Mouse (Mus musculus): Measurements from ENCODE around the gene Ube2l3. TPM values are rescaled to one million over a fixed set of nuclear protein-coding genes. Genes with fewer than 3 reads are reported as not detected.
A peak's percentile ranks its signal among the peaks of the same experiment; 100 is the strongest.
"Not testable (repeated sequence)": the region's sequence is repeated elsewhere in the genome, so short reads cannot be mapped to it uniquely, and the experiment has no call there.

Ube2l3 gene
- total RNA-seq, 1 experiment from 2014 or later = 99.6 TPM

GRCm38 (mm10) chr16:17175765-17176164 is 26.7 kb downstream of the Ube2l3 start:
- no peak for ATAC-seq (replicated peaks in 1 of 2; ENCODE audit: insufficient read depth in 1 of 2, low FRiP score in 2 of 2, low TSS enrichment in 1 of 2, low read depth in 1 of 2, poor library complexity in 2 of 2, severe bottlenecking in 2 of 2)

DNA sequence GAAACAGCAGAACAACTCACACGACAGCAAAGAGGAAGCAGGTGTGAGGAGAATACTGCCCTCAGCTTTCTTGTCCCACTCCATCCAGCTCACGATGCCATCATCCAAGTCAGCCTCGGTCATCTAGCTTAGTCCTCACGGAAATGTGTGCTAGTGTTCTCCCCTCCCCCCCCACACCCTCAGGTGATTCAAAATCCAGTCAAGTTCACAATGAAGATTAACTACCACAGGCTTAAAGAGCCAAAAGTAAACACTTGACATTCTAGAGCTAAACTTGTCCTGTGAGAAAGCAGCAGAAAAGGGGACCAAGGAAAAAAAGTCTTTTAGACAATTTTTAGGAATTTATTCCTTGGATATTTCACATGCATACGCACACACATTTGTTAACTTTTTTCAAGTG is 34.4 kb downstream of the Ube2l3 start:
- no peak for ATAC-seq (replicated peaks in 1 of 2; ENCODE audit: insufficient read depth in 1 of 2, low FRiP score in 2 of 2, low TSS enrichment in 1 of 2, low read depth in 1 of 2, poor library complexity in 2 of 2, severe bottlenecking in 2 of 2)

- no peak for ATAC-seq (replicated peaks in 1 of 2; ENCODE audit: insufficient read depth in 1 of 2, low FRiP score in 2 of 2, low TSS enrichment in 1 of 2, low read depth in 1 of 2, poor library complexity in 2 of 2, severe bottlenecking in 2 of 2)
These were observed 35.3 kb downstream of the Ube2l3 start for GRCm38 (mm10) chr16:17167179-17167578.

DNA sequence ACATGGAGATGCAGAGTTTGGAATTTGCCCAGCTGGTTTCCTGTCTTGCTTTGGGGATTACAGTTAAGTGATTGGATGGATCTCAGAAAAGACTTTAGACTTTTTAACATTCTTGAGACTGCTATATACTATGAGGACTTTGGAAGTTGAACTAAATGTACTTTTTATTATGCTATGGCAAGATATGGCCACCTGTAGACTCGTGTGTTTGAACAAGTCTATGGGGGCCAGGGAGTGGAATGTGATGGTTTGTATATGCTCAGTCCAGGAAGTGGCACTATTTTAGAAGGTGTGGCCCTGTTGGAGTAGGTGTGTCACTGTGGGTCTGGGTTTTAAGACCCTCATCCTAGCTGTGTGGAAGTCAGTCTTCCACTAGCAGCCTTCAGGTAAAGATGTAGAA is 37.0 kb downstream of the Ube2l3 start:
- not testable (repeated sequence) for ATAC-seq (replicated peaks in 1 of 2; ENCODE audit: insufficient read depth in 1 of 2, low FRiP score in 2 of 2, low TSS enrichment in 1 of 2, low read depth in 1 of 2, poor library complexity in 2 of 2, severe bottlenecking in 2 of 2)

- ATAC-seq (replicated peaks in 1 of 2; ENCODE audit: insufficient read depth in 1 of 2, low FRiP score in 2 of 2, low TSS enrichment in 1 of 2, low read depth in 1 of 2, poor library complexity in 2 of 2, severe bottlenecking in 2 of 2) = no peak
These were observed 48.1 kb downstream of the Ube2l3 start for GRCm38 (mm10) chr16:17154346-17154745.

GRCm38 (mm10) chr16:17151874-17152273 is 50.6 kb downstream of the Ube2l3 start:
- no peak for ATAC-seq (replicated peaks in 1 of 2; ENCODE audit: insufficient read depth in 1 of 2, low FRiP score in 2 of 2, low TSS enrichment in 1 of 2, low read depth in 1 of 2, poor library complexity in 2 of 2, severe bottlenecking in 2 of 2)

DNA sequence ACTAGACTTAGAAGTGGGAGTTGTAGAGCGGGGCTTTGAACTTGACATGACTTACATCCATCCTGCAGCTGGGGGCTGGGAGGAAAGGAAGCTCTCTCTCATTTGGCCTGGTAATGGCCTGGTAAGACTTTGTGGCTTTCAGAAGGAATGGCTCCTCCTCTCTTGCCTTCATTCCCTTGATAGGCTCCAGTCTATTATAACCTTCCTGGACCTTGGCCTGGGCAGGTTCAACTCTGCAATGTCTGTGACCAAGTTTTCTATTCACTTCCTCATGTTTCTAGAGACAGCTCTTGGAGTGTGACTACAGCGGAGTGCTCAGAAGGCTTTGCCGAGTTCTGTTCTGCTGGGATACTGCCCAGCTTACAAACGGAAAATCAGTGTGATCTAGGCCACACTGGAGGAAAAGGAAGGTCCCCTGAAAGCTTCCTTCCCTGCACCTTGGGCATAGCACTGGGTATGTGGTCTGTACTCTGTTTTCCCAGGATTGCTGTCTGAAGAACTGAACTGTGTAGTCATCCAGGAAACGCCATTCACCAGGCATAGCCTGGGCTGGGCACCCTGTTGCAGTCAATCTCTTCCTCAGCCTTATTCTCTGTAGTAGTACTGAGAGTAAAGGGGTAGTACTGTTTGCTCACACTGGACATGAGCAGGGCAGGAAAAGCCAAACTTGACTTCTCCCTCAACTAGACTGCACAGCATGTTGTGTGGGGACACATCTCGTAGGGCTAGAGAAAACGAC is 51.8 kb downstream of the Ube2l3 start:
- ATAC-seq (replicated peaks in 1 of 2; ENCODE audit: insufficient read depth in 1 of 2, low FRiP score in 2 of 2, low TSS enrichment in 1 of 2, low read depth in 1 of 2, poor library complexity in 2 of 2, severe bottlenecking in 2 of 2) = no peak

GRCm38 (mm10) chr16:17148084-17148483 is 54.4 kb downstream of the Ube2l3 start:
- ATAC-seq (replicated peaks in 1 of 2; ENCODE audit: insufficient read depth in 1 of 2, low FRiP score in 2 of 2, low TSS enrichment in 1 of 2, low read depth in 1 of 2, poor library complexity in 2 of 2, severe bottlenecking in 2 of 2) = no peak

DNA sequence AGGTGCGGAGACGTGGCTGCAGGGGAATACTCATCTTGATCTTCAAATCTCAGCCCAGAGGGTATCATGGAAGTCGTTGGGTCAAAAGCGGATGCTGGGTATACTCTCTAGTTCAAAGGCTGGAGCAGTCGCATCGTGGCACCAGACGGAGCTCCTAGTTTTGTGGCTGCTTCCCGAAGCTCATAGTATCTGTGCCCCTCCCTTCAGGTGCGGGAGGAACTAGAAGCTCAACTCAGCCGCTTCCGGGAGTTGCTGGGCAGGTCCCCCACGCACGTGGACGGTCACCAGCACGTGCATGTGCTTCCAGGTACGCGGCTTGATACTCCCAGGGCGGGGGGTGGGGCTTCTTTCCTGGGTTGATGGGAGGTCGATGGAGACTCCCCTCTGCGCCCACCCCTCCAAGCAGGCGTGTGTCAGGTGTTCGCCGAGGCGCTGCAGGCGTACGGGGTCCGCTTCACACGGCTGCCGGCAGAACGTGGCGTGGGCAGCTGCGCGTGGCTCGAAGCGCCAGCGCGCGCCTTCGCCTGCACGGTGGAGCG is 55.0 kb downstream of the Ube2l3 start:
- peak in 1 of 2 experiments; percentile 26; a peak in 1 of 4 replicates for ATAC-seq (replicated peaks in 1 of 2; ENCODE audit: insufficient read depth in 1 of 2, low FRiP score in 2 of 2, low TSS enrichment in 1 of 2, low read depth in 1 of 2, poor library complexity in 2 of 2, severe bottlenecking in 2 of 2)

- ATAC-seq (replicated peaks in 1 of 2; ENCODE audit: insufficient read depth in 1 of 2, low FRiP score in 2 of 2, low TSS enrichment in 1 of 2, low read depth in 1 of 2, poor library complexity in 2 of 2, severe bottlenecking in 2 of 2) = peak; percentile 88 to 91
These were observed 55.6 kb downstream of the Ube2l3 start, which contains the start of gene Ccdc116 for GRCm38 (mm10) chr16:17146772-17147235. TSS of gene Ccdc116 (minus strand) at chr16:17147229.

DNA sequence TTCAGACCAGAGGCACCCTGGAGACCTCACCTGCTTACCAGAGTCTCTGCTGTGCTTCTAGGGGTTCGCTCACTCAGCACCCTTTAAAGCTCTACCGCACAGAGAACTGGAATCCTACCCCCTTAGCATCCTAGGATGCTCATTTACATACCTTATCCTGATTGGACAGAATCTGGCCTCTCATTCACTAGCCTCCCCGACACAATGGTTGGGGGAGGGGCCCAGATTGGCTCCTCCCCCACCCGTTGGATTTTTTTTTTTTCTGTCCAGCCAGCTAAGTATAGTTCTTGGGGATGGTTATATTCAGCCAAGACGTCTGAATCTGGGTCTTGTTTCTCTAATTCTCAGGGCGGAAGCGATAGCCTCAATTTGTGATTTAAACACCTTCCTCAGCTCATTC is 58.1 kb downstream of the Ube2l3 start, which contains the start of gene Ydjc:
Gene Ydjc, plus strand, starts transcription at position 283 of the 400 bp plus-strand sequence.
- peak in 1 of 2 experiments; percentile 19; a peak in 1 of 4 replicates for ATAC-seq (replicated peaks in 1 of 2; ENCODE audit: insufficient read depth in 1 of 2, low FRiP score in 2 of 2, low TSS enrichment in 1 of 2, low read depth in 1 of 2, poor library complexity in 2 of 2, severe bottlenecking in 2 of 2)

DNA sequence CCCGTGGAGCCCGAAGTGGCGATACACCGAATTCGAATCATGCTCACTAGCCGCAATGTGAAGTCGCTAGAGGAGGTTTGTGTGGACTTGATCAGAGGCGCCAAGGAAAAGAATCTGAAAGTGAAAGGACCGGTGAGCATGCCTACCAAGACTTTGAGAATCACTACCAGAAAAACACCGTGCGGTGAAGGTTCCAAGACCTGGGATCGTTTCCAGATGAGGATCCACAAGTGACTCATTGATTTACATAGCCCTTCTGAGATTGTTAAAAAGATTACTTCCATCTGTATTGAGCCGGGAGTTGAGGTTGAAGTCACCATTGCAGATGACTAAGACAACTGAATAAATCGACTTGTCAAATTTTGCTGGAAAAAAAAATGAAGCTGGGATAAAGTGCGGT is 65.1 kb downstream of the Ube2l3 start:
- no peak for ATAC-seq (replicated peaks in 1 of 2; ENCODE audit: insufficient read depth in 1 of 2, low FRiP score in 2 of 2, low TSS enrichment in 1 of 2, low read depth in 1 of 2, poor library complexity in 2 of 2, severe bottlenecking in 2 of 2)

DNA sequence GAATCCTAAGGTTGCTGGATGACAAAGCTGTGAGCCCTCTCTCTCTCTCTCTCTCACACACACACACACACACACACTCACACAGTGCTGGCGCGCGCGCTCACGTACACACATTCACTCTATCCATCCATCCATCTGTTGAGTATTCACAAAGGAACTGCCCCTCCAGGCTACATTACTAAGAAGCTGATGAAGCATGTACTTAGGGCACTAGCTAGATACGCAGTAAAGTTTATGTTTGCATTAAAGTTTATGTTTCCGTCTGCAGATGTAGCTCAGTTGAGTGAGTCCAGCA is 69.6 kb downstream of the Ube2l3 start:
- no peak for ATAC-seq (replicated peaks in 1 of 2; ENCODE audit: insufficient read depth in 1 of 2, low FRiP score in 2 of 2, low TSS enrichment in 1 of 2, low read depth in 1 of 2, poor library complexity in 2 of 2, severe bottlenecking in 2 of 2)

DNA sequence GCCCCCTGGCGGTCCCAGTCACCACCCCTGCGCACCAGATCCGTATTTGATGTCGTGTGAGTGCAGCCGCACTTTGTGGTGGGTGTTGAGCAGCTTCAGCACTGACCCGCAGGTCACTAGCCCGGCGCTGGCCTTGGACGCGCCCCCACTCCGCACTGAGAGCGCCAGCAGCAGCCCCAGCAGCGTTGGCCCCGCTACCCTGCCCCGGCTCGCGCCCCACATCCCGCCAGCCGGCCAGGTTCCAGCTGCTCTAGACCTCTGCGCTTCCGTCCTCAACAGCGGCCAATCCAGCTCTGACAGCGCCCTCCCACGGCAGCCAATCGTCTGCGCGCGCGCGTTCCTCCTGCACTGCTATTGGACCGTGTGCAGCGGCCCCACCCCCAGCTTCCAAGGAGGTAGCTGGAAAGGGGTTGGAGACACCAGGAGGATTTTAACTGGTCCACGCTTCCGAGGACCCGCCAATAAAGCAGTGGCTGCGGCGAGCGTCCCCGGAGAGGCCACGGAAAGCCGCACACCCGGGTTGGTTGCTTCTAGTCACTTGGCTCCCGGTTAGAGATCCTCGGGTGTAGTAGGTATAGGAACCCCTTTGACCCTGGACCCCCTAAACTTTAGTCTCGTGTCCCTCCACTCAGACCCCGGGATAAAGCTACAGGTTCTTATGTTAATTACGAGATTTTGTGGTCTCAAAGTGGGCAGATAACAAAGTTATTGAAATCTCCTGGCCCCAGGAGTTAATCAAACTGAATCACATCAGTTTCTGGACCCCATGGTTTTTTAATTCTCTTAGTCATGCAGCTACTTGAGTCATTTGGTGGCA is 70.2 kb downstream of the Ube2l3 start, which contains the start of gene Sdf2l1:
Gene Sdf2l1, minus strand, starts transcription at position 295 of the 817 bp plus-strand sequence.
- peak; percentile 98 to 99 for ATAC-seq (replicated peaks in 1 of 2; ENCODE audit: insufficient read depth in 1 of 2, low FRiP score in 2 of 2, low TSS enrichment in 1 of 2, low read depth in 1 of 2, poor library complexity in 2 of 2, severe bottlenecking in 2 of 2)

DNA sequence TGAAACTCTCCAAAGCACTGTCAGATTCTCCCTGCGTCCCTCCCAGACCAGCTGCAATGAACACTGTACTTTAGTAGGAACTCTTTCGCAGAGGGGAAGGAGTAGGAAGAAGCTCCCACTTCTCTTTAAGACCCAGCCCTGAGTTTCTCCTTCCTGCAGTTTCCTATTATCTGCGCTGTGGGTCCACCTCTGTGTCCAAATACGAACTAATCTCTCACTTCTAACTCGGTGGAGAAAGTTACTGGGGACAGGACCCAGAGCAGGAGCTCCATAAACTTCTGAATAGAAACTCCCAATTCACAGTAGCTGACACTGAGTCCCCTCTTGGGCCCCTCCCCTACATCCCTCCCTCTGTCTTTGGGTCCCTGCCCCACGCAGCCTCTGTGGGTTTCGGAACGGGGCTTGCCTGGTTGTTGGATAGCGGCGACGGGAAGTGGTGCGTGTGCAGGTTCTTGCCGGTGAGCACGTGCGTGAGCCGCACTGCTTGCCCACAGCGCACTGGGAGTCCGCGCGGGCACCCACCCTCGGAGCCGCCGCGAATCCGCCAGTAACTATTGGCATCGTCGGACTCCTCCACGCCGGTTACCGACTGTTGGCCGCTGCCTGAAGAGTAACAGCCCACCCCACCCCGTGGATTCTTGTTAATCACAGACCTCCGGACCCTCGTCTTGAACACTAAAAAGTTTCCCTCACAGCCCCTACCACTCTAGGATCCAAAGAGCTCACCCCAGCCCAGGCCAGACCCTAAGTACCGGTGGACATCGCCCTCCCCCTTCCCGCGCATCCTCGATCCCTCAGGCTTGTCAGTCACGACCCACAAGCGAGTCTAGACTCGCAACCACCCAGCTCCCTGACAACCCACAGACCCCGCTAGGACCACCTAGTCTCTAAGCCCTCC is 71.0 kb downstream of the Ube2l3 start:
- peak; percentile 30 to 44; a peak in 3 of 4 replicates for ATAC-seq (replicated peaks in 1 of 2; ENCODE audit: insufficient read depth in 1 of 2, low FRiP score in 2 of 2, low TSS enrichment in 1 of 2, low read depth in 1 of 2, poor library complexity in 2 of 2, severe bottlenecking in 2 of 2)

GRCm38 (mm10) chr16:17127292-17127691 is 75.2 kb downstream of the Ube2l3 start:
- no peak for ATAC-seq (replicated peaks in 1 of 2; ENCODE audit: insufficient read depth in 1 of 2, low FRiP score in 2 of 2, low TSS enrichment in 1 of 2, low read depth in 1 of 2, poor library complexity in 2 of 2, severe bottlenecking in 2 of 2)

GRCm38 (mm10) chr16:17124871-17125520 is 77.5 kb downstream of the Ube2l3 start, which contains the start of gene 2610318N02Rik:
TSS of gene 2610318N02Rik (minus strand) at chr16:17125167.
- ATAC-seq (replicated peaks in 1 of 2; ENCODE audit: insufficient read depth in 1 of 2, low FRiP score in 2 of 2, low TSS enrichment in 1 of 2, low read depth in 1 of 2, poor library complexity in 2 of 2, severe bottlenecking in 2 of 2) = peak; percentile 96 to 98
